ENCODE assay signal across 28 mouse cellular contexts in genomic region chr4:105703408-105703807, GRCm38 (mm10).
A peak's percentile ranks its signal among the peaks of the same experiment; 100 is the strongest.
DNase-seq lines count a peak whose midpoint lies in the region; ATAC-seq lines count a peak whose summit lies in the region.
"Had no signal": no experiment of that assay in that cellular context is flagged by ENCODE, and none has a peak within 500 bp of the region (broad histone marks: within the 10 kb centered on the region; RNA-seq: fewer than 3 reads in every experiment).

No protein-coding gene starts in this region.

- H3K4me3 ChIP-seq in lung, embryonic 15.5 days: no peak overlapping the region
- no peak overlapping the region for H3K4me3 ChIP-seq in forebrain, embryonic 16.5 days (replicated peaks; ENCODE audit: low read length)
- H3K4me3 ChIP-seq: embryonic facial prominence, embryonic 13.5 days; embryonic facial prominence, embryonic 15.5 days; erythroblast, embryonic 14.5 days; forebrain, embryonic 10.5 days; forebrain, embryonic 12.5 days had no signal

- DNase-seq in heart, adult 11 months: peak; percentile 55
- DNase-seq in heart, adult 18-20 months: no peak
- no peak for DNase-seq in lung, adult 18-20 months
- no peak for DNase-seq in left cerebral cortex, postnatal 25 days (ENCODE audit: low spot score in 2 of 2)
- DNase-seq: adrenal gland, adult 8-10 months; adrenal gland, postnatal 14 days; adrenal gland, postnatal 36 days; B cell, adult 2 months; cerebellum, adult 11-12 months; cerebellum, adult 2 months; cerebellum, adult 9-10 months; cerebellum, postnatal 10 days; cerebellum, postnatal 25 days; embryo, embryonic 11 days had no signal

- no peak overlapping the region for H3K9ac ChIP-seq in lung, embryonic 15.5 days
- no peak overlapping the region for H3K9ac ChIP-seq in forebrain, embryonic 16.5 days (replicated peaks; ENCODE audit: low read depth, low read length)
- H3K9ac ChIP-seq: embryonic facial prominence, embryonic 13.5 days; embryonic facial prominence, embryonic 15.5 days; forebrain, embryonic 12.5 days had no signal

- 74% methylated on average over 3 of the region's 3 CpGs for WGBS in lung, embryonic 15.5 days
- 83% methylated on average over 3 of the region's 3 CpGs for WGBS in forebrain, embryonic 16.5 days

- H3K4me1 ChIP-seq in lung, embryonic 15.5 days: 0 out of 2 replicates have a peak, but pooled peaks cover 9% of the 10 kb centered on the region
- H3K4me1 ChIP-seq in forebrain, embryonic 16.5 days (replicated peaks; ENCODE audit: control insufficient read depth, insufficient read depth, low read length): no peaks in the 10 kb centered on the region
- H3K4me1 ChIP-seq: embryonic facial prominence, embryonic 13.5 days; embryonic facial prominence, embryonic 15.5 days had no signal

- 0 out of 2 replicates have a peak overlapping the region, but pooled peaks have one; percentile 12 for H3K27ac ChIP-seq in lung, embryonic 15.5 days
- no peak overlapping the region for H3K27ac ChIP-seq in forebrain, embryonic 16.5 days (ENCODE audit: low read length)
- H3K27ac ChIP-seq: embryonic facial prominence, embryonic 13.5 days; embryonic facial prominence, embryonic 15.5 days; forebrain, embryonic 10.5 days; forebrain, embryonic 12.5 days had no signal

- H3K4me2 ChIP-seq in lung, embryonic 15.5 days: no peak overlapping the region
- no peak overlapping the region for H3K4me2 ChIP-seq in forebrain, embryonic 16.5 days (ENCODE audit: low read length)
- H3K4me2 ChIP-seq: embryonic facial prominence, embryonic 13.5 days; embryonic facial prominence, embryonic 15.5 days; forebrain, embryonic 12.5 days had no signal

- no peaks in the 10 kb centered on the region for H3K27me3 ChIP-seq in lung, embryonic 15.5 days
- no peaks in the 10 kb centered on the region for H3K27me3 ChIP-seq in forebrain, embryonic 16.5 days (replicated peaks; ENCODE audit: control insufficient read depth, insufficient read depth, low read length)
- H3K27me3 ChIP-seq: embryonic facial prominence, embryonic 13.5 days; embryonic facial prominence, embryonic 15.5 days; forebrain, embryonic 12.5 days; Patski had no signal

- ATAC-seq in lung, embryonic 15.5 days (ENCODE audit: borderline replicate concordance, extremely low read depth, low FRiP score, low TSS enrichment): no peak
- peak; percentile 50 for ATAC-seq in common myeloid progenitor, adult 5-6 weeks (replicated peaks; ENCODE audit: low read depth, poor library complexity, severe bottlenecking)
- peak; percentile 84 for ATAC-seq in megakaryocyte, adult 5-6 weeks (ENCODE audit: poor library complexity, severe bottlenecking)
- no peak for ATAC-seq in forebrain, embryonic 16.5 days
- ATAC-seq: activated CD4-positive, CD25-positive, alpha-beta regulatory T cell, adult 4 months; CD4-positive, CD25-positive, alpha-beta regulatory T cell, adult 4 months; forebrain, embryonic 14.5 days; Patski had no signal

- intact Hi-C loops in left cerebral cortex, postnatal 25 days (cut with DNase I): no loop called here

- H3K36me3 ChIP-seq in lung, embryonic 15.5 days: no peaks in the 10 kb centered on the region
- H3K36me3 ChIP-seq in forebrain, embryonic 16.5 days (ENCODE audit: control insufficient read depth, insufficient read depth): no peaks in the 10 kb centered on the region
- H3K36me3 ChIP-seq: embryonic facial prominence, embryonic 13.5 days; embryonic facial prominence, embryonic 15.5 days; forebrain, embryonic 10.5 days; forebrain, embryonic 12.5 days; G1E had no signal

- H3K9me3 ChIP-seq in lung, embryonic 15.5 days: no peaks in the 10 kb centered on the region
- H3K9me3 ChIP-seq in forebrain, embryonic 16.5 days (ENCODE audit: control insufficient read depth, low read length): no peaks in the 10 kb centered on the region
- H3K9me3 ChIP-seq: embryonic facial prominence, embryonic 13.5 days; embryonic facial prominence, embryonic 15.5 days; forebrain, embryonic 10.5 days; forebrain, embryonic 12.5 days had no signal

Comparison
In these comparisons a context has a peak if more than half of its experiments do, and no peak if none do; other contexts are left out.
1. ATAC-seq: peak in common myeloid progenitor, adult 5-6 weeks (single experiment) and megakaryocyte, adult 5-6 weeks (single experiment); none in lung, embryonic 15.5 days (single experiment) and forebrain, embryonic 16.5 days (single experiment).